Mouse (Mus musculus) inflammation-experienced regulatory T-cells, adult 6 months (primary cell): ENCODE results near the gene Inip. TPM values are rescaled to one million over a fixed set of nuclear protein-coding genes. Genes with fewer than 3 reads are reported as not detected.
A peak's percentile ranks its signal among the peaks of the same experiment; 100 is the strongest.

Source experiments
- ATAC-seq: one replicate; pipeline ENCODE4 v1.8.0; 2017
- polyA plus RNA-seq, 3 experiments: library from polyadenylated mRNA; unstranded; fragments of 100-300 nt; shearing (Covaris generic); gene quantifications; one replicate each; pipeline ENCODE4 v1.2.1; 2017

The Inip gene
- polyA plus RNA-seq = 10 to 100 TPM; 48.4 to 49.9 (median 49.5) TPM

- no peak for ATAC-seq
Observed at GRCm38 (mm10) chr4:59801489-59801888, at the start of gene Inip. Gene Inip (minus strand): TSS chr4:59801589.

DNA sequence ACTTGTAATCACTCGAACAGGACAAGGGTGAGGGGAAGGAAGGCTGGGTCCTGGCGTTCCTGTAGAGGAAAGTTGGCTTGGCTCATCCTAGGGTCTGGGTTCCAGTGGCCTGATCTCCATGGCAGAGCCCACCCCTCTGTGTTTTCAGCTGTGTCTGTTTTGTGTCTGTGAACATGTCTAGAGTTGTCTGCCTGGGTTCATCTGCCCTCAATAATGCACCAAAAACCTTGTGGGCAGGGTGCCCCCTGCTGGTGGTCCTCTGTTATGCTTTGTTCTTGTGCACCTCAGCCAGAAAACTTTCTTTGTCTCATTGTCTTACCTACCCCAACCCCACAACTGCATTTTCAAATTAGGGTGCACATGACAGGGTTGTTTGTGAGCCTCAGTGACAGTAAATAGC is 48.8 kb upstream of the Inip start:
- peak; percentile 86 for ATAC-seq

DNA sequence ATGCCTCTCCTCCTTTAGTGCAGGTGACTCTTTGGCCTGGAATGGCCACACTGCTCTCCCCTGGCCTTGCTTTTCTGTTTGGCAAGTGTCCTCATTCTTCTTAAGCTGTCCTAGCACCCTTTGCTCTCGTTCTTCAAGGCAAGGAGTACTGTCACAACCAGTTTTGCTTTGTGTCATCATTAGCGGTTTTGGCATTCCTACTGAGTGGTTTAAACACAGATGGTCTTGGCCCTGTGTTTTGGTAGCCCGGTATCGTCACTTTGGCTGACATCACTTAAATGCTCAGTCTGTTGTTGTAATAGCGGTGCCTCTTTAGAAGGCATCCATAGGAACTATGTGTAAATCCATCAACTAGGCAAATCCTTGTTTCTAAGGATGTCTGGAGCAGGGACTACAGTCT is 46.1 kb upstream of the Inip start:
- no peak for ATAC-seq

GRCm38 (mm10) chr4:59845245-59845637 is 43.9 kb upstream of the Inip start:
- ATAC-seq = no peak

GRCm38 (mm10) chr4:59844460-59845244 is 43.3 kb upstream of the Inip start:
- no peak for ATAC-seq

DNA sequence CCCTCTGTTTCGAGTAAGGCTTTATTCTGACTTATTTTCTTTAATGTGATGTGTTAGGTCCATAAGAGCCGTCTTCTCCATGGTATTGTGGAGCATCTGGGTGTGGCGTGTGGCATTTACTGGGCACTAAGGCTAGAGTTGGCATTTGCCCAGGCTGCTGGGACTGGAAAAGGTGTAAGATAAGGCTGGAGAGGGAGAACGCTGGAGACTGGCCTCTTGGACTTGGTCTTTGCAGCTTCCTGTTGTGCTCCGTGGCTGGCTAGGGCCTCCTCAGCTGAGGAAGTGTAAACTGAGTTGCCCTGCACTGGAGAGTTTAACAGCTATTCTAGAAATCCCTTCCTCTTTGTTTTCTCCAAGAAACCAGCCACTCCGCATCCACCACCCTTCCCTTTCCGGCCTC is 36.3 kb upstream of the Inip start:
- ATAC-seq = no peak

DNA sequence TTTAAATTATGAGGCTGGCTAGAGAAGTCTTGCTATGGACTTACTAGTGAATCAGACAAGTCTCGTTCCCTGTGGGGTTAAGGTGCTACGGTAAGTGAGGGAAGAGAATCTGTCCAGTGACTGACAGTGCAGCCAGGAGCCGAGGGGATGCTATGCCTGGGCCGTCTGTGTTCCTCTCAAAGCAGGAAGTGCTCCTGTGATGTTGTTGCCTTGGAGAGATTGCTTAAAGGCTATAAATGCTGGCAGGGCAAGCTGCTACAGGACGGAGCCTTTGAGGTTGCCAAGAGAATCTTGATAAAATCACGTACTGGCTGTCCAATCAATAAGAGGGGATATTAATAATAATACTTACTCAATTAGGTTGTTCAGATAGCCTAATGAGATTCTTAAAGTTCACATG is 31.4 kb upstream of the Inip start:
- ATAC-seq = no peak

DNA sequence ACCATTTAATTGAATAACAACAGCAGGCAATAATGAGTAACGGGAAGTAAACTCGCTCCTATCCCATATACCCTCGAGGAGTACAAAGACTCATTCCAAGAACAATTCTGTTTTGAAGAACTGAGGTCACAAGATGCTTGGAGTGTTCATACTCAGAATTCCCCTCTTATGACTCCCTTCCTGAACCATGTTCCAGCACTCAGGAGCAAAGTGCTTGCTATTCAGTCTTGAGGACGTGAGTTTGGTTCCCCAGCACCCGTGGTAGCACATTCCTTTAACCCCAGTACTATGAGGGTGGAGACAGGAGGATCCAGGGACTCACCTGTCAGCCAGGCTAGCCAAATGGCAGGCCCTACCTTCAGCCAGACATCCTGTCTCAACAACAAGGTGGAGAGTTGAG is 29.6 kb upstream of the Inip start:
- no peak for ATAC-seq

GRCm38 (mm10) chr4:59829072-59829471 is 27.7 kb upstream of the Inip start:
- no peak for ATAC-seq

GRCm38 (mm10) chr4:59826381-59826780 is 25.0 kb upstream of the Inip start:
- ATAC-seq = no peak

DNA sequence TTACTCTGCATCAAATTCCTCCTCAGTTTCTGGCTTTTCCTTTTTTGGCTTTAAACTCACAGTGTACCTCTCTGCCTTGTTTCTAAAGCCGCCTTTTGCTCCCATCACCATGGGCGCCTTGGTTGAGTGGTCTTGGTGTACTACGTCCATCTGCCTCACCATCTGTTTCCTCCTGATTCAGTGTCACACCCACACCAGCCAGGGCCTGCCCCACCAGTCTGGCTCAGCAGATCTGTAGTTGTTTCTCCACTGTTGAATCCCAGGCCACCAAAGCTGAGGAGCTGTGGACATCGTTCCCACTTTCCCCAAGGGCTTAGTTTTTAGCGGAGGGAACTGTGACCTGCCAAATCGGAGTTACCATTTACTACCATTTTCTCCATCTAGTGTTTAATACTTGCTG is 24.2 kb upstream of the Inip start:
- no peak for ATAC-seq

GRCm38 (mm10) chr4:59824860-59825259 is 23.5 kb upstream of the Inip start:
- peak; percentile 87 for ATAC-seq

DNA sequence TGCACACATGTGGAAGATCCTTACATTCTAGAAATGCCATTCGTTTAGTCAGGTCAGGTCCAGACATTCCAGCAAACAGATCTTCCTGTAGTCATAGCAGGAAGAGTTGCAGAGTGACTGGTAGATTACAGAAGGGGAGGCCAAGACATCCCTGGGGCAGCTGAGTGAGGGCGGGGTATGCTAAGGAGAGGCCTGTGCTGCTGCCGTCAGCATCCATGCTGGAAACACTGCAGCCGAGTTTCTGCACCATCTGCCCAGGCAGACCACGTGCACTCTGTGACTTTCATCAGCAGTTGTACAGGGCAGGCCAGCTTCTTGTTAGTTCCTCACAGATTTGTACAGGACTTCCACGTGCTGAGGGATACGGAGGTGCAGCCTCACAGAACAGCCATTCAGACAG is 22.1 kb upstream of the Inip start:
- no peak for ATAC-seq

DNA sequence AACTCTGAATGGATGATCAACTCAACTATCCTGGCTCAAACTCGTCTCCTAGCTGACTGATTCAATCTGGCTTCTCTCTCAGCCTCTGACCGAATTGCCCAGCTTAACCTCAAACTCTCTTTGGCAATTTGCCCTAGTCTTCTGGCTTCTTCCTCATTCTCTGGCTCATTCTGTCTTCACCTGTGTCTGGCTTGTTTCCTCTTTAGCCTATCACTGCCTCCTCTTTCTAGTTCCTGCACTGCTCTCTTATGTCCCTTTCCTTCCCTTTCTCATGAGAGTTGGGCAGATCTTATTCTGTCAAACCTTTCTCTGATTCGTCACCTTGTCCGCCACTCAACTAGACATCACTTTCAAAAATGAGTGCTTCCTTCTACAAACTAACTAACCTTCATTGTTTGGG is 20.7 kb upstream of the Inip start:
- ATAC-seq = no peak

- no peak for ATAC-seq
Observed at GRCm38 (mm10) chr4:59821516-59821915, 20.1 kb upstream of the Inip start.

GRCm38 (mm10) chr4:59819477-59820022 is 18.2 kb upstream of the Inip start:
- ATAC-seq = no peak

DNA sequence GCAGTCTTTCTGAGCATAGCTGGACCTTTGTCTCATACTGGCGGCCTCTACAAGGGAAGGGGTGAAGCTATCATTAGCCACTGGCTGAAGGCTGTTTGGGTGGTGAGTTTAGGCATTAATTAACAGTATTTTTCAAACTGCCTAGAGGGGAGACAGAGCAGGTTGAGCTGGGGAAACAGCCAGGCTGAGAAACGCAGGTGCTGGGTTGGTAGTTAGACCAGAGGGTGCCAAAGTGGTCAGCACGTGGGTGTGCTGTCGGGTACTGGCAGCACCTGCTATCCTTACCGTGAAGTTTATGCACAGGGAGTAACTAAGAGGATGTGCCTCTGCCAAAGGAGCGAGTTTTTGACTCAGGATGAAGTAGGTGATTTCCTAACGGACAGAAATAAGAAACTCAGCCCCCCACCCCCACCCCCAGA is 17.7 kb upstream of the Inip start:
- no peak for ATAC-seq

GRCm38 (mm10) chr4:59818498-59818897 is 17.1 kb upstream of the Inip start:
- no peak for ATAC-seq

GRCm38 (mm10) chr4:59817790-59818189 is 16.4 kb upstream of the Inip start:
- no peak for ATAC-seq

- ATAC-seq = no peak
Observed at GRCm38 (mm10) chr4:59816477-59816876, 15.1 kb upstream of the Inip start.

DNA sequence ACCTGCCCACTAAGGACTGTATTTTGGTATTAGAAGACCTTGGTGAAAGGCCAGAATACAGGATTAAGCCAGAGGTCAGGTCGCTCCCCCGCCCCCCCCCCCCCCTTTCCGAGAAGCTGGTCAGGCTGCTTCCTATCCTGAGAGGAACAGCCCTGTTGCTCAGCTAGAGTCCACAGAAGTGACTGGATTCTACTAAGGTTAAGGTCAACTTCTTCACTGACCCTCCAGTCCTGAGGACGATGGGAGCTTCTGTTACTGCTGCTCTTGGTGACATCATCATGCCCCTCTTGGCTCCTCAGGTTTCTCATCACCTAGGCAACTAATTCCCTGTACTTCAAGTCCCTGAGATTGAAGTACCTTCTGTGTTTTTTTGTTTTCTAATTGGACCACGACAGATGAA is 14.6 kb upstream of the Inip start:
- no peak for ATAC-seq

- ATAC-seq = no peak
Observed at GRCm38 (mm10) chr4:59815121-59815810, 13.9 kb upstream of the Inip start.

GRCm38 (mm10) chr4:59814094-59814493 is 12.7 kb upstream of the Inip start:
- ATAC-seq = no peak

- ATAC-seq = no peak
Observed at GRCm38 (mm10) chr4:59808396-59808795, 7.0 kb upstream of the Inip start.
